Mouse (Mus musculus): ENCODE data around the gene Slc5a2. TPM values are rescaled to one million over a fixed set of nuclear protein-coding genes. Genes with fewer than 3 reads are reported as not detected.
A peak's percentile ranks its signal among the peaks of the same experiment; 100 is the strongest.

Slc5a2 gene
- polyA plus RNA-seq, 1 experiment from 2014 or later = 15.0 TPM

DNA sequence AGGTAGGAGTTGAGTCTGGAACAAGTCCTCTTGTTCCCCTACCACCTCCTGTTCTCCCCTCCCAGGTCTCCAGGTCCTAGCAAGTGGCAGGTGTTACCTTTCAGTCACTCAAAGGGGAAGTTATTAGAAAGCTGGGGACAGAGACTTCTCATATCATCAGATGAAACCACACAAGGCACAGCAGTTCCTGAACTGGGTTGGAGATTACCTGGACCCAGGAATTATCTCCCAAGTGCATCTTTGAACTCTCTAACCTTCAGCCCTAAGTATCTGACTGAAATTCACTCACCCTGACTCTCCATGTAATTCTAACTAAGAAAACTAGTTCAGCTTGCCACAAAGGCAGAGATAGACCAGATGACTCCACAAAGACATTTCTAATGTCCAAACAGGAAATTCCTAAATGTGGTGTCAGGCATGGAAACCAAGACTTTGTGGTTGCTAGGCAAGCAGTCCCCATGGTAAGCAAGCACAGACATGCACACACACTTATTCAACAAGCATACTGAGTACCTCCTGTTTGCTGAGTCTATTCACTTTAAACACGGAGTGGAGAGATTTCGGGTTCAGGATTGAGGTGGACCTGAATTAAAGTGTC, 54.9 kb downstream of the Slc5a2 start:
- no peak for ATAC-seq (ENCODE audit: low FRiP score, low TSS enrichment)
- no peaks in the 10 kb centered on the region for H3K9me3 ChIP-seq (ENCODE audit: low read length)
- no peak overlapping the region for H3K9ac ChIP-seq (replicated peaks; ENCODE audit: low read length)
- H3K36me3 ChIP-seq (ENCODE audit: insufficient read depth, low read length) = no peaks in the 10 kb centered on the region
- WGBS = 82% methylated on average over 2 of the region's 2 CpGs
- H3K27ac ChIP-seq (ENCODE audit: low read length) = no peak overlapping the region
- H3K4me3 ChIP-seq (ENCODE audit: low read length) = no peak overlapping the region
- H3K4me2 ChIP-seq (replicated peaks; ENCODE audit: low read depth, low read length) = no peak overlapping the region
- no peaks in the 10 kb centered on the region for H3K27me3 ChIP-seq (ENCODE audit: insufficient read depth, low read length)
- peaks cover 5% of the 10 kb centered on the region; the same call in 1 of the 2 replicates for H3K4me1 ChIP-seq (ENCODE audit: insufficient read depth, low read length)

- Histone ChIP-seq H3K9ac (replicated peaks; ENCODE audit: low read length) (no peak overlapping the region), H3K36me3 (ENCODE audit: insufficient read depth, low read length) (no peaks in the 10 kb centered on the region), H3K27me3 (ENCODE audit: insufficient read depth, low read length) (no peaks in the 10 kb centered on the region), H3K4me2 (replicated peaks; ENCODE audit: low read depth, low read length) (no peak overlapping the region), H3K27ac (ENCODE audit: low read length) (no peak overlapping the region), H3K9me3 (ENCODE audit: low read length) (no peaks in the 10 kb centered on the region), H3K4me3 (ENCODE audit: low read length) (no peak overlapping the region), H3K4me1 (ENCODE audit: insufficient read depth, low read length) (peaks cover 5% of the 10 kb centered on the region; the same call in 1 of the 2 replicates)
- ATAC-seq (ENCODE audit: low FRiP score, low TSS enrichment) = peak; percentile 35; the same call in 1 of the 2 replicates
- WGBS = 70% methylated on average over 7 of the region's 7 CpGs
Measured at GRCm38 (mm10) chr7:128321260-128321659, 55.8 kb downstream of the Slc5a2 start.

Small RNAs within 50 kb of the gene (microRNA-seq; reads per million reads assigned to microRNA genes)
- gene Mir3103 = 0.47 reads per million

Other genes starting within 250 kb of the Slc5a2 start
- 0.80 and 1.0 TPM in 2 replicates for gene Itgam, start 203.0 kb upstream of the Slc5a2 start, polyA plus RNA-seq (2015; fragmentation: Nextera tagmentation; extraction: Ambion mirVana)
- not detected in 2 replicates for gene Gm49368, start 203.0 kb upstream of the Slc5a2 start, polyA plus RNA-seq (2015; fragmentation: Nextera tagmentation; extraction: Ambion mirVana)
- gene Itgax, start 136.1 kb upstream of the Slc5a2 start, polyA plus RNA-seq (2015; fragmentation: Nextera tagmentation; extraction: Ambion mirVana) = 0.06 TPM in 2 replicates
- gene Itgad, start 111.3 kb upstream of the Slc5a2 start, polyA plus RNA-seq (2015; fragmentation: Nextera tagmentation; extraction: Ambion mirVana) = not detected in 2 replicates
- 1.7 and 3.0 TPM in 2 replicates for gene Cox6a2, start 59.3 kb upstream of the Slc5a2 start, polyA plus RNA-seq (2015; fragmentation: Nextera tagmentation; extraction: Ambion mirVana)
- 19.7 and 21.7 TPM in 2 replicates for gene Armc5, start 28.3 kb upstream of the Slc5a2 start, polyA plus RNA-seq (2015; fragmentation: Nextera tagmentation; extraction: Ambion mirVana)
- gene 9130023H24Rik, start 27.6 kb upstream of the Slc5a2 start, polyA plus RNA-seq (2015; fragmentation: Nextera tagmentation; extraction: Ambion mirVana) = 8.7 and 8.8 TPM in 2 replicates
- gene Tgfb1i1, start 18.8 kb upstream of the Slc5a2 start, polyA plus RNA-seq (2015; fragmentation: Nextera tagmentation; extraction: Ambion mirVana) = 104 and 111 TPM in 2 replicates
- 34.2 and 39.0 TPM in 2 replicates for gene BC017158, start 32.5 kb downstream of the Slc5a2 start, polyA plus RNA-seq (2015; fragmentation: Nextera tagmentation; extraction: Ambion mirVana)
- 7.7 and 7.8 TPM in 2 replicates for gene Rgs10, start 153.1 kb downstream of the Slc5a2 start, polyA plus RNA-seq (2015; fragmentation: Nextera tagmentation; extraction: Ambion mirVana)
- 22.2 and 25.6 TPM in 2 replicates for gene Tial1, start 196.1 kb downstream of the Slc5a2 start, polyA plus RNA-seq (2015; fragmentation: Nextera tagmentation; extraction: Ambion mirVana)